Mouse (Mus musculus): ENCODE results near the gene Tob1. TPM values are rescaled to one million over a fixed set of nuclear protein-coding genes. Genes with fewer than 3 reads are reported as not detected.

Tob1 gene
- polyA plus RNA-seq, 1 experiment, result 23.8 TPM

DNA sequence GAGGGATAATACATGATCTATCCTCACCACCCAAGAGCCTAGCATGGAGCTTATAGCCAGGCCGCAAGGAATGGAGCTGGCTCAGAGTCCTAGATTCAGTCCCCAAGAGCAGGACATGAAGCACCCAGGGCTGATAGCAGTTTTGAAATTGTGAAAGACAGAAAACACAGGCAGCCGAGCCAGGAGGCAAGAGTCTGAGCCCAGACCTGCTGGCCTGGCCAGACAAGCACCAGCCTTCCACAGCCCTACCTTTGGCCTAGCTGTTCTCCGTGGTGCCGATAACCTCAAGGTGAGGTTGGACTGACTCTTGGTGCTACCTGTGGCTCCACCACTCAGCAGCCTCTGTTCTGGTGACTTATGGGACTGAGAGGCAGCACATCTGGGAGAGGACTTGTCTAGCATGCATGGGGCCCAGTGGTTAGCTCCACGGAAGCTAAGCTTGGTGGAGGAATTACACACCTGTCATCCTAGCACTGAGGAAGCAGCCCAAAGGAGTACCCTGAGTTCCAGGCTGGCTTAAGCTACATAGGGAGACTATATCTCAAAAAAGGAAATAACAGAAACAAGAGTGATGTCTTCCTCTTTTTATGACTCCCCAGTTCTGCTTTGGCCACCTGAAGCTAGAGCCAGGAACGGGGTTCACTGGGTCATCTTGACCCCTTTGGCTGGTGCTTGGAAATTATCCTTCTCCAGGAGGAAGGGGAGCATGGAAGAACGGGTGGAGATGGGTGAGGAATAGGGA, 12.7 kb upstream of the Tob1 start:
- DNase-seq (ENCODE audit: low read depth), result no peak

DNA sequence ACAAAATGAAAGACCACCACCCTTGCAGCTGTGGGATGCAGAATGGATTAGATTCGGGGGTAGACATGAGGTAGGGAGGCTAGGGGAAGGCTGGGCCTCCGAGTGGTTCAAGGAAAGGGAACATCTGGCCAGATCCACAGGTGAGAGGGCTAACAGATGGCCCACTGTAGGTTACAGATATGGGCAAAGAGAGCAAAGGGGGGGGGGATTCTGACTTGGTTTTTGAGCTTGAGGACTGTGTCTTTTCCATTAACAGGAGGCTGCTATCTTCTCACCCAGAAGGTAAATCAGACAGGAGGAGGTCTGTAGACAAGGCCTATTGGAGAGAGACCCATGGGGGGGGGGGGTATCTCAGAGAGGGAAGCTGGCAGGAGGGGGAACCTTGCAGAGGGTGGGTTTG, 11.5 kb upstream of the Tob1 start:
- no peak for DNase-seq (ENCODE audit: low read depth)

DNA sequence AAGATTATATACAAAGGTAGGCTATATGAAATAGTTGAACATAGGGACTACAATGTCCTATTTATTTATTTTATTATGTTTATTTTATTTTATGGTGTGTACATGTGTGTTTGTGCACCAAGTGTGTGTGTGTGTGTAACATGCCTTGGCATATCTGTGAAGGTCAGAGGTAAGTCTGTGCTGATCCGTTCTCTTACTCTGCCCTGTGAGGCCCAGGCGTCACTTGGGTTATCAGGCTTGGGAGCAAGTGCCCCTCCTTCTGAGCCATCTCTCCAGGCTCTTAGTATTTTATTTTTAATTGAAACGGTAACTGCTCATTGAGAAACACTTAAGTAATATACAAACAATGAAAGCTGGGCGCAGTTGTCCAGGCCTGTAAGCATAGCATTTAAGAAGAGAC, 10.8 kb upstream of the Tob1 start:
- no peak for DNase-seq (ENCODE audit: low read depth)

DNA sequence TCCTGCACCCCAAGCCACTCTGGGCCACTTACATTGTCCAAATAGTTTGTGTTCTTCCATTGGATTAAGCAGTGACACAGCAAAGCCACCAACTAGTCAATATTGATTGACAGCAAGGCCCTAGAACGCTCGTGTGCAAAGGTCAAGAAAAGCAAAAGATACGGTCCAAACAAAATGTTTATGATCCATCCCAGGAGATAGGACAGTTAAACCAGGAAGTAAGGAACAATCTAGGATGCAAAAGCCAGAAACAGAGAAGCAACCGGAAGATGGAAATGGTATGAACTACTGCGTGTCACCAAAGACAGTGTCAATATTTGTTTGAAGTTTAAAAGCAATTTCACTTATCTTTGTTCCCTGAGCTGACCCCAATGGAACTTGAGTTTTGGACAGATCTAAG, 9.1 kb upstream of the Tob1 start:
- DNase-seq (ENCODE audit: low read depth), result no peak

DNA sequence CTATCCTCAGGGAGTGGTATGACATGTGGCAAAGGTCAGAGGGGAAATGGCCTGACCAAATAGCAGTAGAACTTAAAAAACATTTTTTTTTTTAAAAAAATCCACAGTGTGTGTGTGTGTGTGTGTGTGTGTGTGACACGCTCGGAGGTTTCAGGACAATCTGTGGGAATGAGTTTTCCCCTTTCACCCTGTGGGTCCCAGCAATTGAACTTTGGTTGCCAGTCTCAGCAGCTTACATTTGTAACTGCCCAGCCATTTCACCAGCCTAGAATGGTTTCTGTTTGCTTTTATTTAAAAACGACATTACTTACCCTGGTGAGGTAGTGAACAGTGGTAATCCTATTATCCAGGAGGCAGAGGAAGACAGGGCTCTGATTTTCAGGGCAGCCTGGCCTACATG, 8.2 kb upstream of the Tob1 start:
- no peak for DNase-seq (ENCODE audit: low read depth)

DNA sequence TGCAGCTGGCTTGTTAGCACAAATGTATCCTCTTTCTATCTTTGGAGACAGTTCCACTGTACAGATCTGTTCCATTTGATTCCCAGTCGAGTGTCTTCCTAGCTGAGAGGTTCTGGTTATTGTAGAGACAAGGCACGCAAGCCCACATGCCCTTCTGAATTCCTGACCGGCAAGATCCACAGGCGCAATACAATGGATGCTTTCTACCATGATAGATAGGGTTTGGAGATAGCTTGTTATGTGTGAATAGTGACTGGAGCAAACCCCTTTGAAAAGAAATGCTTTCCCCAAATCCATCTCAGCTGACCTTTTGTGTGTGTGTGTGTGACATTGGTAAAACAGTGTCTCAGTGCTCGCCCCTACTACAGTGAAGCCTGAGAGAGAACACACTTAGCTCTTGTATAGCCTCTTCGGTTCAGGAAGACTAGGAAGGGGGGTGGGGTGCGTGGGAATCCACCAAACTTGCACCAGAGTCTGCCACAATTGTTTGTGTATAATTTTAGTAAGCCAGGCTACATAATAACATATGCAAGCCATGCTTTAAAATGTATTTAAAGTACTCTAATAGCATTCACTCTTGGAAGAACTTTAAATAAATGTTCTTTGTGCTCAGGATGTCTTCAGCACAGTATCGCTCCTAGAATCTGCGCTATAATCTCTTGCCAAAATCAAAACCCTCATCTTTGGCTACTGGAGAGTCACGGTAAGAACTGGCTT, 4.7 kb upstream of the Tob1 start:
- no peak for DNase-seq (ENCODE audit: low read depth)

DNA sequence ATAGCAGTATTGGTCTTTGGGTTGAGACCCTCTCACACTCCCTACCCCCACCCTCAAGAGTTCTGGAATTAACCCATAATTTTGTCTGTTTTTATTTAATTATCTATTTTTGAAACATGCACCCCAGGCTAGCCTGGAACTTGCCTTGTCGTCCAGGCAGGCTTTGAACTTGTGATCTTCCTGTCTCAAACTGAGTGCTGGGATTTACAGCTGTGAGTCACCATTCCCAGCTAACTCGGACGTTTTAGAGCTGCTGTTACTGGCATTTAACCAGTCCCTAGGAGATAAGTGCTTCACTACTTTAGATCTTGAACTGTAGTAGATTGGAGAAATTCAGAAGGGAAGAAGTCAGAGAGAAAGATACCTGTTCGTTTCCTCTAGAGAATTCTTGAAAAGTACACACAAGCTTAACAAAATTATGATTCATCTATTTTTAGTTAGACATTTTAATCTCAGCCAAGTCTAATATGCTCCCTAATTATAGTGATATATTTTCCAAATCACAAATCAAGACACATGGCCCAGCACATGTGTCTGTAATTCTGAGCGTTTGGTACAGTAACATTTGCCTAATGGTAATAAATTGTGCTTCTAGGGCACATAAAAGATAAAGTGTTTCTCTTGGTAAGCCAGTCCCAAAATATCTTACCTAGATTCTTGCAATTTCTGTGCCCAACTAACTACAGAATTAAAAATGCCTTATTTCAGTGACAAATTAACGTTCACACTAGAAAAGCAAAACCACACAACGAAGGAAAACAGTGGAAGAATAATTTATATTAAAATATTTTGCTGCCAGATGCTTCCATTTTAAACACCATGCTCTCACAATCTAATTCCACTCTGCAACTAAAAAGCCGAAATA, 2.2 kb upstream of the Tob1 start:
- DNase-seq (ENCODE audit: low read depth), result no peak

DNA sequence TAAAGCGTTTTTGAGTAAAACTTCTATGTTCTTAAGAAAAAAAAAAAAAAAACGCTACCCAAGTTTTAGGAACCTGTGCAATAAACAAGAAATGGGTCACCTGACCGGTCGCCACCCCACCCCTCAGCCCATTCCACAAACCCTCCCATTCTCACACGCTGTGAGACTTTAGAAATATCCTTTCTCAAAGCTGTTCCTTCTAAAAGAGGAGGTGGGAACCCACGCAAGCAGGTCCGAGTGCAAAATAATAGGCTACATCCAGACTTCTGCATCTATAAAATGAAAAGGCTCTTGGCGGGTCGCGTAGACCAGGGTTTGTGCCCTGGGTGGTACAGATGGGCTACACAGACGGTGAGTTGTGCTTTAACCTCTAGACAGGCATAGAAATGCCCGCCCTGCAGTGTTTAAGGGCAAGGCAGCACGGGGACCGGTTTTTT, 1.5 kb upstream of the Tob1 start:
- DNase-seq (ENCODE audit: low read depth), result no peak

DNA sequence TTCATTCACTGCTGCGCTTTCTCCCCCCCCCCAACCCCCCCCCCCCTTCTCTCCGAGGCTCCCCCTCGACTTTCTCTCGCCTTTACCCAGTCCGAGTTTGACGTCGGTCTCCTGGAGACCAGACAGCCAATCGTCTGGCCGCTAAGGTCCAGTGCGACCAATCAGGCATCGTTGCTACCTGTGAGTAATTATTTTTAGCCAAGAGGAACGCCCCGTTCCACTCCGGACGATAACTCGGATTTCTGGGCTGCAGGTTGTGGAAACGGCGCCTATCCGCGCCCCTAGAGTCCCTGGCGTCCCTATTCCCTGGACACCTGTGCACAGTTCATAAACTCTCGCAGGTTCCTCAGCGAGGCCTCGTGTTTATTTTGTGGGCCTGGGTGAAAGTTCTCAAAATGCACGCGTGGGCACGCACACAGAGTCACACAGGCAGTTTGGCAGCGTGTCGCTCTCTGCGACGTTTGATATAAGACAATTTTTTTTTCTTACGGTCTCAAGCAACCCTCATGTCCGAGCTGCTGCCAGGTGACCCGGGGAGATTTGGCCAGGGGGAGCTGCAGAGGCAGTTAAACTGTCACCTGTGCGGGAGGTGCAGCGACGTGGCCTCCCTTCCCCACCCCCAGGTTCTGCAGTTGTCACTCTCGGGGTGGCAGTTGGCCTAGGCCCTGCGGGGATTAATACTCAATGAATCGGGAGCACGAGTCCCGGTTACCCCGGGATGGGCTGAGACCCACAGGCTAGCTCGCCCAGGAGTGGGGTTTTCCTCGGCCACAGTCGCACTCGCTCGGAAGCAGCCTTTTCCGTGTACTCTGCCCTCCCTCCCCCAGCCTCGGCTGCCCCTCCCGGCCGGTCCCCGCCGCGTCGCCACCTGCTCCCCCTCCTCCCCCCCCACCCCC, 815 bp upstream of the Tob1 start:
- no peak for DNase-seq (ENCODE audit: low read depth)

DNA sequence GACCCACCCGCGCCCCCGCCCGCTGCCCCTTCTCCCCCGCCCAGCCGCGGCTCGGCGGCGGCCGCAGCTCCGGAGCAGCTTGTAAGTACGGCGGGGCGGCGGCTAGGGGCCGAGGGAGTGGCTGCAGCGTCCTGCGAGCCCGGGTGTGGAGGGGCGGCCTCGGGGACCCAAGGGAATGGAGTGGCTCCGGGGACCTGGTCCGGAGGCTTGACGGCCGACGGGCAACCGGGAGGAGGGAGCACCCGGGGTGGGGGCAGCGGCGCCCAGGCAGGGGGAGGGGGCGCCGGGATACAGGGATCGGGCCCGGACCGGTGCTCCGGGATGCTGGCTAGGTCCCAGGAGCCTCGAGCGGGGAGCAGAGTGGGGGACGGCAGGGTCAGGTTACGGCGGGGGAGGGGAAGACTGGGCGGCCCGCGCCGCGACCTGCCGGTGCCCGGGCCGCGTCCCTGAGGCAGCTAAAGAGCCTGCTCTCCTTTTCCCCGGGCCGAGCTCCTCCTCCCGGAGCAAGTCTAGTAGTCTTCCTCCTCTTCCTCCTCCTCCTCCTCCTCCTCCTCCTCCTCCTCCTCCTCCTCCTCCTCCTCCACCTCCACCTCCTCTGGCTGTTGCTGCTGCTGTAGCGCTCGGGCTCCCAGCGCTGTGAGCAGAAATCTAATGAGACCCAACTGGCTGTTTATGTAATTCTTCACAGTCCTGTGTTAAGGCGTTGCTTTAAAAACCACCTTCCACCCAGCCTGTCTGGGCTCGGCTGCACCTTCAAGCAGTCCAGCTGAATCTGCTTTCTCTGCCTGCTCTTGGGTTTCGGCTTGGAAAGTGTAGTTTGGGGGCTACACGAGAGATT, 616 bp downstream of the Tob1 start:
- no peak for DNase-seq (ENCODE audit: low read depth)

DNA sequence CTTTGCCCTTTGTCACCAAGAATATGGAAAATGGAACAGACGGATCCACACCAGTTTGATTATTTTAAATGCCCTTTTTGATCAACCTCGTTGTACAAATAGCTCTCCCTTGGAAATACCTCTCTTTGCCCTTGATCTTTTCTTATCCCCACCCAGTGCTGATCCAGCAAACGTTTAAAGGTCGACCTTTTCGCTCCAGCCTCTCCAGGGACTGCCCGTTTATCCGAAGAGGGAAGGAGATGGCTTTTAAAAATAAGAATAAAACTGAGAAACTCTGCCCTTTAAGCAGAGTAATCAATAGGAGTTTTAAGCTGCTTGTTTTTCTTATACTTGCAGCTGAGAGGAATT, 1.2 kb downstream of the Tob1 start:
- DNase-seq (ENCODE audit: low read depth), result no peak

DNA sequence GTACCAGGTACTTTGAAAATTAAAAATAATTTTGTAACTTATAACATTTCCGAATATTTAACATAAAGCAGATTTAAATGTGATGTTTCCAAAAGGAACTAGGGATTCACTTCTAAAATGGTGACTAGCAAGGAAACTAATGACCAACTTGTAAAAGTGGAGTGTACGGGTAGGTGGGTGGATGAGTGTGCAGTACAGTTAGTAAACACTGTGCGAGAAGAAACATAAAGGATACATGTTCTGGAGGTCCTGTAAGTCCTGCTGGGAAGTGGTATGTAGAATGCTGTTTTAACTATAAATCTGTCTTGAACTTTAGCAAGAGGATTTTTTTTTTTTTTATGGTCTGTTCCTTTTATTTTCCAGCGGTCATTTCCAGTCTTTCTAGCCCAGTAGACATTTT, 1.7 kb downstream of the Tob1 start:
- DNase-seq (ENCODE audit: low read depth), result no peak

DNA sequence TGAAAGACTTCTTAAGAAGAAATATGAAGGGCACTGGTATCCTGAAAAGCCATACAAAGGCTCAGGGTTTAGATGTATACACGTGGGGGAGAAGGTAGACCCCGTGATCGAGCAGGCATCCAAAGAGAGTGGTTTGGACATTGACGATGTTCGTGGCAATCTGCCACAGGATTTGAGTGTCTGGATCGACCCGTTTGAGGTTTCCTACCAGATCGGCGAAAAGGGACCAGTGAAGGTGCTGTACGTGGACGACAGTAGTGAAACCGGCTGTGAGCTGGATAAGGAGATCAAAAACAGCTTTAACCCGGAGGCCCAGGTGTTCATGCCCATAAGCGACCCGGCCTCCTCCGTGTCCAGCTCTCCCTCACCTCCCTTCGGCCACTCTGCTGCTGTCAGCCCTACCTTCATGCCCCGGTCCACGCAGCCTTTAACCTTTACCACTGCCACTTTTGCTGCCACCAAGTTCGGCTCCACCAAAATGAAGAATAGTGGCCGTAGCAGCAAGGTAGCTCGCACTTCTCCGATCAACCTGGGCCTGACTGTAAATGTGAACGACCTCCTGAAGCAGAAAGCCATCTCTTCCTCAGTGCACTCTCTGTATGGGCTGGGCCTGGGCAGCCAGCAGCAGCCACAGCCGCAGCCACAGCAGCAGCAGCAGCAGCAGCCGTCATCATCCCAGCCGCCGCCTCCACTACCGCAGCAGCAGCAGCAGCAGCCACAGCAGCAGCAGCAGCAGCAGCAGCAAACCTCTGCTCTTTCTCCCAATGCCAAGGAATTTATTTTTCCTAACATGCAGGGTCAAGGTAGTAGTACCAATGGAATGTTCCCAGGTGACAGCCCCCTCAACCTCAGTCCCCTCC, 2.7 kb downstream of the Tob1 start:
- no peak for DNase-seq (ENCODE audit: low read depth)

DNA sequence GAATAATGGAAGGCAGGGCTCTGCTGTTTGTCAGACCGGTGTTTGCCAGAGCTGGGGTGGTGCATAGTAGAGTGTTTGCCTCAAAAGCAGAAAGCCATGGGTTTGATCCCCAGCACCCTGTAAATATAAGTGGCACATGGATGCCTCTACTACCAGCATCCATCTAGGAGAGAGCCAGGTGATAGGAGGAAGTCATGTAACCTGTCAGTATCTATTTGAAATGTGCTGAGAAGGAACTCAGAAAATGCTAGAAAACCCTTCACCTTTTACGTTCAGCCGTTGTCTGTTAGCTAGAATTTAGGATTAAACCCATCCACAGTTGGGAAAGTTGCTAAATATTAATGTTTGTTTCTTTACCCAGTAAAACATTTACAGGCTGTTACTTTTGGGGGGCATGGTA, 4.3 kb downstream of the Tob1 start:
- no peak for DNase-seq (ENCODE audit: low read depth)

DNA sequence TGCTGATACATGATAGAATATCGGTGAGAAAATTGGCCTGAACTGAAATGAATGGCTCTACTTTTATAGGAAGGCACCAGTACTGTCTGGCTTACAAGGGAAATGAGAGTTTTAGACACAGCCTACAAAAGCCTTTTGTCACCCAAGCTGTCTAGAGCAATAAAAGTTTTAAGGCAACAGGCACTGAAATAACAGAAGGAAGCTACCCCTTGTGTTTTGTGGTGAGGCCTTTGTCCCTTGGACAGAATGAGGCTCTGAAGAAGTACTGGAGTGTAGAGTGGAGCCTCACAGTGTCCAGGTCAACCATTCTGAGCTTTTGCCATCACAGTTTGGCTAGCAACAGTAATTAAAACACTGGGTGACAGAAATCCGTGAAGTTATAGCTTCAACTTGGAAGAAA, 5.0 kb downstream of the Tob1 start:
- no peak for DNase-seq (ENCODE audit: low read depth)

DNA sequence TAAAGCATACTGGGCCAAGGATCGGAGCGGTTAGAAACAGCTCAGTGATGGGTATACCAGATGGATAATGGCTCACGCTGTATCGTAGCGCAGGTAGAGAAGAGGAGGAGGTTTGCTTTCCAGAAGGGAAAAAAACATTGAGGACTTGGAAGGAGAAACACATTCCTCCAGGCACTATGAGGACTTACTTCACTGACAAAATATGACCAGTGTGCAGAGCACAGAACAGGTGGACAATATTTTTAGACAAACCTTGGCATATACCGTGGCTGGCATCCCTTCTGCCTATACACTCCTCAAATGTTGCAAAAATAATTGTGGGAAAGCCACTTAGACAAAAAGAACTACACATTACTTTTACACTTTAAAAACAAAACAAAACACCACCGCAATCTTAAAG, 10.0 kb downstream of the Tob1 start:
- no peak for DNase-seq (ENCODE audit: low read depth)

DNA sequence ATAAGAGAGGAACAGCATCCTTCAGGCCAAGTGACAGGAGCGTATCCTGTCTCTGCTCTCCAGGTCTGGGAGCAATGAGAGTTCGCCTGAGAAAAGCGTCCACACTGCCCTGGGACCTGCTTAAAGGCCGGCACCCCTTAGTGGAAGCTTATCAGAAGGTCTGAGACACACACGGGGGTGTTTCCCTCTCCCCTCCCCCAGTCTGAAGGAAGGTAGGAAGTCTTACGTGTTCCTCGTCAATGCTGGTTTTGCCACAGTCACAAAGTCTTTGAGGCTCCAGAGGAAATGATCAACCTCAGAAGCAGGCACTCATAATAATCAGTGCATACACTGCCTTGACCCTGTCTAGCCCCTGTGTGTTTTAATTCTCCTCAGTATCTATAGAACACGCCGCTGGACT, 12.3 kb downstream of the Tob1 start:
- DNase-seq (ENCODE audit: low read depth), result no peak

DNA sequence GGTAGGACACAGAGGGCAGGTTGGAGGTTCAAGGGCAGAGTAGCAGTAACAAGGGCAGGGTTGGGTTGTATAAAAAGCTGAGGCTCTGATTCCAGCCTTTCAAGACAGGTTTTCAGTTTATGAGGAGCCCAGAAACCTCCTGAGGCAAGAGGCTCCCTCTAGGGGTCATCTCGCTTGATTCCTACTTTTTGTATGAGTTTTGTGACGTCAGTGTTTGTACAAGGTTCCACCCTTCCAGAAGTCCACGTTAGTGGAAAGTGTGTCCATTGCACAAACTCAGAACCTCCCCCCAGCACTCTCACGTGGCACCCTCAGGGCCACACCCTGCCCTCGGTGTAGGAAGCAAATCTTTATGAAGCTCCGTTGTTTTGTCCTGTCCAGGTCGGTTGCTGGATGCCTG, 14.7 kb downstream of the Tob1 start:
- no peak for DNase-seq (ENCODE audit: low read depth)

DNA sequence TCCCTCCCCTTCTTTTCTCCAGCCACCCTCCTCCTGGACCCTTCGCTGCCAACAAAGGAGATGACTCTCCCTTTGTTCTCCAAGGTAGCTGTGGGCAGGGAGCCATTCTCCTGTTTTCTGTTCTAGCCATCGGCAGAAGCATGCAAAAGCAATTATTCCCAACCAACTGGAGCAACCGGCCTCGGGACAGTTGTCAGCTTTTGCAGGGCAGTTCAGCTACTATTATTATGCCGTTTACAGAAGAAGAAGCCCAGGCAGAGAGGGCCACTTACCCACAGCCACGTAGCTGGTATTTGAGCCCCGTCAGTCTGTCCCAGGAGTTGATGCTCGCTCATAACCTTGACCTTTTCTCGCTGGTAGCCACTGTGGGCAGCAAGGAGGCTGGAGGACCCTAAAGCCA, 17.2 kb downstream of the Tob1 start:
- no peak for DNase-seq (ENCODE audit: low read depth)
